Mouse (Mus musculus) kidney, embryonic 16.5 days (tissue): ENCODE results near the gene Epb41. TPM values are rescaled to one million over a fixed set of nuclear protein-coding genes. Genes with fewer than 3 reads are reported as not detected.
A peak's percentile ranks its signal among the peaks of the same experiment; 100 is the strongest.

ENCODE experiments used
- ATAC-seq: fragments of 200-750 bp; cut with Nextera tagmentation; 2 replicates; pipeline ENCODE4 v1.8.0; 2017; ENCODE audit warnings: moderate TSS enrichment; ENCODE audit not compliant: low FRiP score, low TSS enrichment
- H3K27ac ChIP-seq: fragments of 300-500 bp; sonication (generic); 2 replicates; pipeline ENCODE4 v1.5.1; 2014; ENCODE audit warnings: low read length
- H3K27me3 ChIP-seq: fragments of 300-500 bp; sonication (generic); 2 replicates; pipeline ENCODE4 v1.6.1; 2014; ENCODE audit warnings: low read length, control low read depth, mixed read lengths; ENCODE audit not compliant: insufficient read depth
- H3K36me3 ChIP-seq: fragments of 300-500 bp; sonication (generic); 2 replicates; pipeline ENCODE4 v1.6.1; 2014; ENCODE audit warnings: low read length, control low read depth, mixed read lengths; ENCODE audit not compliant: insufficient read depth
- H3K4me1 ChIP-seq: fragments of 300-500 bp; sonication (generic); 2 replicates; pipeline ENCODE4 v1.6.1; 2014; ENCODE audit warnings: low read length, control low read depth, mixed read lengths; ENCODE audit not compliant: insufficient read depth
- H3K4me2 ChIP-seq: fragments of 300-500 bp; sonication (generic); replicated peaks from 2 replicates; pipeline ENCODE4 v1.6.1; 2014; ENCODE audit warnings: low read depth, low read length
- H3K4me3 ChIP-seq: fragments of 300-500 bp; sonication (generic); 2 replicates; pipeline ENCODE4 v1.5.1; 2014; ENCODE audit warnings: mild to moderate bottlenecking, low read length
- H3K9ac ChIP-seq: fragments of 300-500 bp; sonication (generic); replicated peaks from 2 replicates; pipeline ENCODE4 v1.6.1; 2014; ENCODE audit warnings: low read length
- H3K9me3 ChIP-seq: fragments of 300-500 bp; sonication (generic); 2 replicates; pipeline ENCODE4 v1.6.1; 2016; ENCODE audit warnings: low read length, control low read depth
- WGBS: fragments of 180-500 bp; shearing (Covaris S2); extraction: QIAGEN DNeasy Blood & Tissue Kit; methylation state at CpG from one replicate; pipeline ENCODE4 v1.1.7; 2014; 5-methylcytosine and 5-hydroxymethylcytosine counted together
- polyA plus RNA-seq: library from polyadenylated mRNA; unstranded; fragments of >200 nt; fragmentation: Nextera tagmentation; extraction: Ambion mirVana; gene quantifications from 2 replicates; pipeline ENCODE4 v1.2.1, GENCODE M21; 2015

The Epb41 gene
- 68.6 and 72.5 TPM in 2 replicates for polyA plus RNA-seq

GRCm38 (mm10) chr4:132074933-132075769, at the start of gene Epb41:
Gene Epb41, minus strand, starts transcription at chr4:132075321.
- Histone ChIP-seq H3K27ac (peak within 1 kb of the TSS; percentile 67), H3K9ac (peak within 1 kb of the TSS; percentile 83), H3K4me3 (peak within 1 kb of the TSS; percentile 79), H3K4me2 (peak within 1 kb of the TSS; percentile 98), H3K4me1 (peaks cover 28% of the 10 kb centered on the region), H3K27me3 (no peaks in the 10 kb centered on the region), H3K9me3 (no peaks in the 10 kb centered on the region), H3K36me3 (no peaks in the 10 kb centered on the region)
- 2% methylated on average over 47 of the region's 47 CpGs for WGBS
- ATAC-seq: peak; percentile 97

DNA sequence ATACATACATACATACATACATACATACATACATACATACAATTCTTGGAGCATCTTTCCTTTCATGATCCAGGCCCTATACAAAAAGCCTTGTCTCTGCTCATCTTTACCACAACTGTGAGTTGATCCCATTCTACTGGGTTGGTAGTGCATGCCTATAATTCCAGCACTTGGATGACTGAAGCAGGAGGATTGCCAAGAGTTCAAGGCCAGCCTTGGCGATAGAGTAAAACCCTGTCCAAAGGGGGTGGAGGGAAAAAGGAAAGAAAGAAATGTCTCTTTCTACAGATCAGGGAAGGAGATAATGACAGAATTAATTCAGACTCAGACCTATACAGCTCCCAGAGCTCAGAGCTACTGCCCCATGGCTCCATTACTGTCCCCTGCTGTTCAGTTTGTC, 48.0 kb upstream of the Epb41 start:
- Histone ChIP-seq H3K4me3 (no peak overlapping the region), H3K4me2 (no peak overlapping the region), H3K9ac (no peak overlapping the region), H3K27me3 (no peaks in the 10 kb centered on the region), H3K36me3 (no peaks in the 10 kb centered on the region), H3K27ac (no peak overlapping the region), H3K9me3 (no peaks in the 10 kb centered on the region), H3K4me1 (no peaks in the 10 kb centered on the region)
- 88% methylated on average over 1 of the region's 1 CpGs for WGBS
- ATAC-seq: no peak

DNA sequence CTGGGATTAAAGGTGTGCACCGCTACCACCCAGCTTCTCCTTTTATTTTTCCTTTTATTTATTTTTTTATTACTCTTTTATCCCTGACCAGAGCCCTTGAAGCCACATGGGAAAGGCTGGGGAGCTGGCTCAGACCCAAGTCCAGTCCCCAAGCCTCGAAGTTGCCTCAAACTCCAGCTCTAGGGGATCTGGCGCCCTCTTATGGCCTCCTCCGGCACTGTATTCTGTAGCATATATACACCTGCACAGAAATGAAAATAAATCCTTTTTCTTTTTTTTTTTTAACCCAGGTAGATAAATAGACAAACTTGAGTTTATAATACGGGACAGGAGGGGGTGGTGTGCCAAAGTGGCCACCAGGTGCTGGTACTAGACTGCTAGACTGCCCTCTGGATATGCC, 46.6 kb upstream of the Epb41 start:
- H3K9me3 ChIP-seq: no peaks in the 10 kb centered on the region
- H3K36me3 ChIP-seq: no peaks in the 10 kb centered on the region
- H3K4me3 ChIP-seq: no peak overlapping the region
- H3K9ac ChIP-seq: no peak overlapping the region
- ATAC-seq: no peak
- 75% methylated on average over 5 of the region's 5 CpGs for WGBS
- no peak overlapping the region for H3K4me2 ChIP-seq
- no peak overlapping the region for H3K27ac ChIP-seq
- H3K4me1 ChIP-seq: no peaks in the 10 kb centered on the region
- H3K27me3 ChIP-seq: no peaks in the 10 kb centered on the region

GRCm38 (mm10) chr4:132119566-132119965, 44.4 kb upstream of the Epb41 start:
- Histone ChIP-seq H3K27me3 (no peaks in the 10 kb centered on the region), H3K27ac (no peak overlapping the region), H3K4me2 (no peak overlapping the region), H3K9me3 (no peaks in the 10 kb centered on the region), H3K36me3 (no peaks in the 10 kb centered on the region), H3K4me1 (no peaks in the 10 kb centered on the region), H3K9ac (0 out of 2 replicates have a peak overlapping the region, but pooled peaks have one; percentile 12), H3K4me3 (no peak overlapping the region)
- WGBS: 23% methylated on average over 9 of the region's 9 CpGs
- ATAC-seq: no peak

- Histone ChIP-seq H3K4me1 (no peaks in the 10 kb centered on the region), H3K27me3 (0 out of 2 replicates have a peak, but pooled peaks cover 6% of the 10 kb centered on the region), H3K4me2 (no peak overlapping the region), H3K36me3 (no peaks in the 10 kb centered on the region), H3K9ac (no peak overlapping the region), H3K9me3 (no peaks in the 10 kb centered on the region), H3K27ac (no peak overlapping the region), H3K4me3 (no peak overlapping the region)
- WGBS: 49% methylated on average over 4 of the region's 4 CpGs
- ATAC-seq: no peak
Observed at GRCm38 (mm10) chr4:132116315-132116714, 41.2 kb upstream of the Epb41 start.

DNA sequence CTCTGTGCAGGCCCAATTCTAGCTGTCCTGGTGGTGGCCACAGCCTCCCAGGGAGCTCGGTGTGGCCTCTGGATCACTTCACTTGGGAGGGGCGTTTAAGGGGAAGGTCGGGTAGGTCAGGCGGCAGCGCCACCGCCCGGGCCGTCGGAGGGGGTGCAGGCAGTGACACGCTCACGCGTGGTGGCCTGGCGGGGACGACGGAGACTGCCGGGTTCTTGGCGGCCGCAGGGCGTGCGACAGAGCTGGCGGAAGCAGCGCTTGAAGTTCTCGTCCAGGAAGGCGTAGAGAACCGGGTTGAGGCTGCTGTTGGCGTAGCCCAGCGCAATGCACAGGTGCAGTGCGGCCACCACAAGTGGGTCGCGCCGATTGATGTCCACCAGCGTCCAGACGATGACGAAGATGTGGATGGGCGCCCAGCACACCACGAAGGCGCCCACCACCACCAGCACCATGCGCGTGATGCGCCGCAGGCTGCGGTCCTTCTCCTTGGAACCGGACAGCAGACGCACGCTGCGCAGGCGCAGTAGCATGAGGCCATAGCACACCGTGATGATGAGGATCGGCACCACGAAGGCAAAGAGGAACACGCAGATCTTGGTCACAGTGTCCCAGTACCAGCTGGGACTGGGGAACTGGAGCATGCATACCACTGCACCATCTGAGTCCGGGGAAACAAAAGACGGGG, 38.4 kb upstream of the Epb41 start:
- 37% methylated on average over 53 of the region's 53 CpGs for WGBS
- H3K36me3 ChIP-seq: no peaks in the 10 kb centered on the region
- no peak for ATAC-seq
- peak overlapping the region; percentile 50 for H3K4me2 ChIP-seq
- no peaks in the 10 kb centered on the region for H3K4me1 ChIP-seq
- 0 out of 2 replicates have a peak, but pooled peaks cover 6% of the 10 kb centered on the region for H3K27me3 ChIP-seq
- peak overlapping the region; percentile 5; the same call in 1 of the 2 replicates for H3K9ac ChIP-seq
- H3K9me3 ChIP-seq: no peaks in the 10 kb centered on the region
- no peak overlapping the region for H3K27ac ChIP-seq
- peak overlapping the region; percentile 40 for H3K4me3 ChIP-seq

DNA sequence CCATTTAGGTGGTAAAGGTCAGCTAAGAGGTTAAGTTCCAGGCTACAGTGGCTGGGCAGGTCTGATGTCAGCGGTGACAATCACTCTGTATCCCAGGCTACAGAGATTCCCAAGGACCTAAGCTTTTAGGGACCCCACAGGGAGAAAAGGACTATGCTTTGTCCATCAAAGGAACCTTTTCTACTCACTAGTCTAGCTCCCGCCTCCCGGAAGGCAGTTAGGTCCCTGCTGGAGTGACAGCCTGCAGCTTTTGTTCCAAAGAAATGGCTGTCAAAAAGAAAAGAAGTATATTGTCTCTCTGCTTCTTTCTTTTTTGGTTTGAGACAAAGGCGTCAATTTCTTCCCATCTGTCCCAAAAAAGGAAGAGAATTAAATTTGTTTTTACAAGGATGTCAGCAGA, 36.1 kb upstream of the Epb41 start:
- 0 out of 2 replicates have a peak, but pooled peaks cover 6% of the 10 kb centered on the region for H3K27me3 ChIP-seq
- no peaks in the 10 kb centered on the region for H3K36me3 ChIP-seq
- no peak overlapping the region for H3K9ac ChIP-seq
- WGBS: 67% methylated on average over 4 of the region's 4 CpGs
- H3K4me2 ChIP-seq: no peak overlapping the region
- no peak overlapping the region for H3K27ac ChIP-seq
- no peaks in the 10 kb centered on the region for H3K9me3 ChIP-seq
- no peaks in the 10 kb centered on the region for H3K4me1 ChIP-seq
- no peak for ATAC-seq
- H3K4me3 ChIP-seq: no peak overlapping the region

- no peak overlapping the region for H3K27ac ChIP-seq
- no peak overlapping the region for H3K9ac ChIP-seq
- 94% methylated on average over 7 of the region's 7 CpGs for WGBS
- no peak for ATAC-seq
- H3K36me3 ChIP-seq: no peaks in the 10 kb centered on the region
- H3K4me1 ChIP-seq: no peaks in the 10 kb centered on the region
- H3K27me3 ChIP-seq: no peaks in the 10 kb centered on the region
- no peaks in the 10 kb centered on the region for H3K9me3 ChIP-seq
- H3K4me3 ChIP-seq: no peak overlapping the region
- H3K4me2 ChIP-seq: no peak overlapping the region
Observed at GRCm38 (mm10) chr4:132108221-132108620, 33.1 kb upstream of the Epb41 start.

- H3K27ac ChIP-seq: no peak overlapping the region
- no peaks in the 10 kb centered on the region for H3K36me3 ChIP-seq
- WGBS: 44% methylated on average over 3 of the region's 3 CpGs
- no peak overlapping the region for H3K4me2 ChIP-seq
- no peak overlapping the region for H3K9ac ChIP-seq
- ATAC-seq: no peak
- H3K4me3 ChIP-seq: no peak overlapping the region
- H3K4me1 ChIP-seq: no peaks in the 10 kb centered on the region
- no peaks in the 10 kb centered on the region for H3K27me3 ChIP-seq
- H3K9me3 ChIP-seq: no peaks in the 10 kb centered on the region
Observed at GRCm38 (mm10) chr4:132101152-132101551, 26.0 kb upstream of the Epb41 start.

- 69% methylated on average over 5 of the region's 5 CpGs for WGBS
- H3K4me1 ChIP-seq: no peaks in the 10 kb centered on the region
- H3K9me3 ChIP-seq: no peaks in the 10 kb centered on the region
- H3K27me3 ChIP-seq: no peaks in the 10 kb centered on the region
- no peak for ATAC-seq
- no peak overlapping the region for H3K27ac ChIP-seq
- no peak overlapping the region for H3K9ac ChIP-seq
- H3K4me2 ChIP-seq: no peak overlapping the region
- no peaks in the 10 kb centered on the region for H3K36me3 ChIP-seq
- H3K4me3 ChIP-seq: no peak overlapping the region
Observed at GRCm38 (mm10) chr4:132099548-132099947, 24.4 kb upstream of the Epb41 start.
